Mouse (Mus musculus) ES-Bruce4 (cell line): ENCODE measurements around the gene Map3k12. TPM values are rescaled to one million over a fixed set of nuclear protein-coding genes. Genes with fewer than 3 reads are reported as not detected.

Experiments used
- H3K27ac ChIP-seq: 2 replicates; pipeline ENCODE4 v1.5.1; 2012; ENCODE audit warnings: low read length, inconsistent platforms; ENCODE audit not compliant: insufficient read depth
- H3K27me3 ChIP-seq: 2 replicates; pipeline ENCODE4 v1.6.1; 2012; ENCODE audit warnings: mild to moderate bottlenecking, low read length, inconsistent platforms; ENCODE audit not compliant: control insufficient read depth, poor library complexity, insufficient read depth, severe bottlenecking
- H3K36me3 ChIP-seq: 2 replicates; pipeline ENCODE4 v1.6.1; 2012; ENCODE audit warnings: inconsistent platforms, mild to moderate bottlenecking, low read length, moderate library complexity; ENCODE audit not compliant: control insufficient read depth, poor library complexity, insufficient read depth, severe bottlenecking
- H3K4me1 ChIP-seq: one replicate; pipeline ENCODE4 v1.8.1; 2011; ENCODE audit warnings: low read length; ENCODE audit not compliant: control insufficient read depth, insufficient read depth
- H3K4me3 ChIP-seq: 2 replicates; pipeline ENCODE4 v1.5.1; 2011; ENCODE audit warnings: low read depth, mild to moderate bottlenecking, low read length
- H3K9ac ChIP-seq: 2 replicates; pipeline ENCODE4 v1.6.1; 2012; ENCODE audit warnings: low read depth, mild to moderate bottlenecking, inconsistent platforms; ENCODE audit not compliant: poor library complexity, severe bottlenecking
- H3K9me3 ChIP-seq: replicated peaks from 2 replicates; pipeline ENCODE4 v1.6.1; 2012; ENCODE audit warnings: mild to moderate bottlenecking, low read length, inconsistent platforms; ENCODE audit not compliant: control insufficient read depth, poor library complexity, insufficient read depth, severe bottlenecking
- CTCF ChIP-seq: IDR thresholded peaks from one replicate; pipeline ENCODE4 v1.8.1; 2011; ENCODE audit warnings: low read depth, low read length
- EP300 ChIP-seq: IDR thresholded peaks from 2 replicates; pipeline ENCODE4 v1.6.1; 2011; ENCODE audit warnings: low read depth, low read length; ENCODE audit not compliant: insufficient read depth
- POLR2A ChIP-seq: IDR thresholded peaks from one replicate; pipeline ENCODE4 v1.8.1; 2011; ENCODE audit warnings: low read length; ENCODE audit not compliant: insufficient read depth
- polyA plus RNA-seq: library from polyadenylated mRNA; stranded (reverse); fragments of >200 nt; gene quantifications from 2 replicates; pipeline ENCODE4 v1.2.4, GENCODE M21; 2011; ENCODE audit warnings: low read depth; ENCODE audit not compliant: missing spikeins, insufficient read depth, insufficient read length

Gene Map3k12
- polyA plus RNA-seq, 1 experiment: 11.1 TPM

- Histone ChIP-seq H3K4me3 (no peak overlapping the region), H3K9me3 (no peaks in the 10 kb centered on the region), H3K36me3 (peaks cover 5% of the 10 kb centered on the region), H3K9ac (no peak overlapping the region), H3K27ac (no peak overlapping the region), H3K4me1 (no peaks in the 10 kb centered on the region), H3K27me3 (no peaks in the 10 kb centered on the region)
- no peak for TF ChIP-seq EP300
- no peak for TF ChIP-seq CTCF
- no peak for TF ChIP-seq POLR2A
Observed at GRCm38 (mm10) chr15:102552599-102552998, 35.7 kb upstream of the Map3k12 start.

GRCm38 (mm10) chr15:102547478-102547877 is 30.6 kb upstream of the Map3k12 start:
- H3K9me3 ChIP-seq: no peaks in the 10 kb centered on the region
- H3K9ac ChIP-seq: no peak overlapping the region
- H3K27ac ChIP-seq: no peak overlapping the region
- H3K4me1 ChIP-seq: no peaks in the 10 kb centered on the region
- peaks cover 2% of the 10 kb centered on the region for H3K36me3 ChIP-seq
- no peak overlapping the region for H3K4me3 ChIP-seq
- TF ChIP-seq POLR2A: no peak
- no peak for TF ChIP-seq EP300
- no peak for TF ChIP-seq CTCF
- no peaks in the 10 kb centered on the region for H3K27me3 ChIP-seq

GRCm38 (mm10) chr15:102546677-102547427 is 30.0 kb upstream of the Map3k12 start:
- Histone ChIP-seq H3K4me1 (no peaks in the 10 kb centered on the region), H3K9me3 (no peaks in the 10 kb centered on the region), H3K36me3 (peaks cover 2% of the 10 kb centered on the region), H3K4me3 (no peak overlapping the region), H3K27me3 (no peaks in the 10 kb centered on the region), H3K9ac (no peak overlapping the region), H3K27ac (no peak overlapping the region)
- TF ChIP-seq EP300 (no peak), CTCF (no peak), POLR2A (no peak)

GRCm38 (mm10) chr15:102546246-102546645 is 29.4 kb upstream of the Map3k12 start:
- no peaks in the 10 kb centered on the region for H3K9me3 ChIP-seq
- no peaks in the 10 kb centered on the region for H3K27me3 ChIP-seq
- no peak overlapping the region for H3K27ac ChIP-seq
- TF ChIP-seq CTCF: no peak
- no peak for TF ChIP-seq EP300
- no peak for TF ChIP-seq POLR2A
- H3K9ac ChIP-seq: no peak overlapping the region
- no peak overlapping the region for H3K4me3 ChIP-seq
- peaks cover 2% of the 10 kb centered on the region; the same call in 1 of the 2 replicates for H3K36me3 ChIP-seq
- no peaks in the 10 kb centered on the region for H3K4me1 ChIP-seq

GRCm38 (mm10) chr15:102544801-102545200 is 27.9 kb upstream of the Map3k12 start:
- no peak overlapping the region for H3K9ac ChIP-seq

GRCm38 (mm10) chr15:102533926-102534325 is 17.1 kb upstream of the Map3k12 start:
- no peaks in the 10 kb centered on the region for H3K9me3 ChIP-seq
- no peak overlapping the region for H3K9ac ChIP-seq
- H3K27me3 ChIP-seq: no peaks in the 10 kb centered on the region; the same call in 1 of the 2 replicates
- H3K4me1 ChIP-seq: no peaks in the 10 kb centered on the region
- H3K36me3 ChIP-seq: peaks cover 2% of the 10 kb centered on the region
- H3K4me3 ChIP-seq: no peak overlapping the region
- no peak overlapping the region for H3K27ac ChIP-seq
- TF ChIP-seq POLR2A: no peak
- no peak for TF ChIP-seq CTCF
- no peak for TF ChIP-seq EP300

More at GRCm38 (mm10) chr15:102544801-102545200, 27.9 kb upstream of the Map3k12 start:
- Histone ChIP-seq H3K27me3 (no peaks in the 10 kb centered on the region), H3K27ac (no peak overlapping the region), H3K9me3 (no peaks in the 10 kb centered on the region), H3K36me3 (peaks cover 2% of the 10 kb centered on the region; the same call in 1 of the 2 replicates), H3K4me3 (no peak overlapping the region), H3K4me1 (no peaks in the 10 kb centered on the region)
- TF ChIP-seq CTCF (no peak), EP300 (no peak), POLR2A (no peak)
